Mouse (Mus musculus) lung, postnatal 14 days (tissue): ENCODE measurements at regions not wholly inside any gene's neighbourhood (a gene's known extent, or its start where the extent isn't known, plus 50 kb on each side); places are given as distances from the start of the nearest gene placed in this dataset.

Source experiments
- DNase-seq: peaks from one replicate; pipeline ENCODE4 v3.0.0; 2021

DNA sequence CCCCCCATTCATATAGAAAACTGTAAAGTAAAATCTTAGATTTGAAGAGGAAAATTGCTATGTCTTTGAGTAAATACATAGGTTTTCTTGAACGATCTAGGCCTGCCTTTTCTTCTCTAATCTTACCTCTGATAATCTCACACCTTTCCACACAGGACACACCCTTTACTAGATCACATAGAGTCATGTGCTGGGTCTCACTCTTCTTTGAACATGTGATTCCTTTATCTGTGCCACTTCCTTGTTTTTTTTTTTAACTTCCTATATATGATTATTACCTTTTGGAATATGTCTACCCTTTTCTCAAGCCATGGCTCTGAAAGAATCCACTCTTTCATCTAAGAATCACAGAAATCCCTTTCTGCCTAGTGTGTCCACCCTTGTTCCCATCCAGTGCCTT is 136.2 kb downstream of the Klf5 start:
- DNase-seq: no peak

DNA sequence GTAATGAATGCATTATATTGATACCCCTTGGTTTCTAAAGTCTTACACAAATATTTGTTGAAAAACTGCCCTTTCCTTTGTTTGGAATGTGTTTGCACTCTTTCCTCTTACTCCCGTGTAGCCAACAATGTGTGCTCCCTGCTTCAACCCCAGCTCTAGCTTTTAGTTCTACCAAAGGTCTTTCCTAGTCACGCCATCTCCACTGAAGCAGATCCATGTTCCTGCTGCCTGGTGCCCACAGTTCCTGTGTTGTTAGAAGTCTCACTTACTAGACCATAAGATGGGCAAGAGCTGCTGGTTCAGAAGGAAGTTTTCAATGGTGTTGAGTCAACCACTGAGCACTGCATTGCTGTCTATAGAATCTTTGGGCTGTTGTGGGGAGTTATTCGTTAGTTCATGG is 137.0 kb downstream of the Klf5 start:
- DNase-seq: no peak

DNA sequence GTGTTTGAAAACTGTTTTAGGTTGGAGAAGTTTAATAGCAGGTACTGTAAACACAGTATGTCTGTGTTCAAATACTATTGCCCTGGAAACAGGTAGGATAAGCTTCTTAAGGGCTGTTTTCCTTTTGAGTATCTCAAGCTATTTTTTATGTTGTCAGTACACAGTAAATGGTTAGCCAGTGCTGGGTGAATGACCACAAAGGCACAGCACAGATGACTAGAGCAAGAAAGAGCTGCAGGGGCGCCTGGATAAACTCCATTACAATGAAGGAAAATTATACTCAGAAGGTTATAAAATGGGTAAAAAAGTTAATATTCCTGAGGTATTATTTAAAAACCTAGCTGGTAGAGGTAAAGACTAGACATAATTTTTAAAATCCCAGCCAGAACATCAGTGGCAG is 137.6 kb downstream of the Klf5 start:
- DNase-seq: no peak

DNA sequence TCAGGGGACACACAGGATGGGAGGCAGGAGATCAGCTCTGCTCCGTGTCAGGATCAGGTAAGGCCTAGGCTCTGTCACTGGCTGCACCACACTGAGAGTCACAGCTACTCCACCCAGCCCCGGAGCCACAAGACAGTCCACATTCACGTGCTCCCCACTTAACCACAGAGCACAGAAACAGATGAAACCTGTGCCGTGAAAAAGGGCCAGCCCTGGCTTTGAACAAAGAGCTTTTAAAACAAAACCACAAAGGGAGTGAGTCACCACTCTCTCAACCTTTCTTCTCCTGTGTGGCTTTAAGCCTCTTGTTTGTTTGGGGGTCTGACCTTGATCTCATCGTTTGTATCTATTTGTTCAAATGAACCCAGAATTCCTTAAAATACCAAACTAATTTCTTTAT is 150.6 kb downstream of the Klf5 start:
- no peak for DNase-seq

DNA sequence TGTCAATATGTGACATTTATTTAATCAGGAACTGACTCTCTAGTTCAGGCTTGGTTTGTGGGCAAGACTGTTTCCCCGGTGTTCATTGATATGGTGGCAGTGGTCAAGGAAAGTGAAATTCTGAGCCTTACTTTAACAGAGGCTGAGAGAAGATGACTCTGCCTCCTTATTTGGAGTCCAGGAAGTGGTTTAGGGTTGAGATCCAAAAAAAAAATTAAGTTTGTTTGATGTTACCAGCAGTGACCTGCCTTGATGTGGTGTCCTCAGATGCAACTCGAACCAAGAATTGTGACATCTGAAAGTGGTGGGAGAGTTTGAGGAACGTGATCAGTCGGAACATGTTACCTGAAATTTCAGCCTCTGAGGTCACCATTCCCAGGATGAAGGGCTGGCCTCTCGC is 151.4 kb downstream of the Klf5 start:
- no peak for DNase-seq

DNA sequence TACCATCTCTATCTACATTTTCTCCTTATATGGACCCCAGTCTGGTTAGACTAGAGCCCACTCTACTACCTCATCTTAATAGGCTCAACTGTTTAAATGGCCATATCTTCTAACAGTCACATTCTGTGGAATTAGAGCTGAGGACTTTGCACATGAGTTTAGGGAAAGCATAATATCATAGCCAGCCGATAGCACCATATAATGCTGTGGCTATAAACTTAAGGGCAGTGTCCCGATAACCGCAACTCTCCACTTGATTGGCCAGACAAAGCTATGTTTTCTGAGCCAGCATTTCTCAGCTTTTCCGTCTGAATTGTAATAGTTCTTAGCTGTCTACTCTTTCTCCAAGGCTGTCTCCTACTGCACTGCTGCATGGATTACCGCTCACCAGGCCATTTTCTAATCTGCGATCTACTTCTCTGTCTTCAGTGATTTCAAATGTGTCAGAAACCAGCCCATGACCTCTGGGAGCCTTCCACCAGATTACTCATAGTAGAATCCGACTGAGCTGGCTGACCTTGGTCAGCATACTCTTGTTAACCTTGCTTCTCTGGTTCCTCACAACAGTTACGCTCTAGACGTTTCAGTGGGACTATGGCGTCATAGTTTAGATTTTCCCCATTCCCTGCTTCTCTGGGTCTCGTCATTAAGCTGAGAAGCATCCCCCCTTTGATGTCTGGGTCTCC is 152.8 kb downstream of the Klf5 start:
- no peak for DNase-seq

DNA sequence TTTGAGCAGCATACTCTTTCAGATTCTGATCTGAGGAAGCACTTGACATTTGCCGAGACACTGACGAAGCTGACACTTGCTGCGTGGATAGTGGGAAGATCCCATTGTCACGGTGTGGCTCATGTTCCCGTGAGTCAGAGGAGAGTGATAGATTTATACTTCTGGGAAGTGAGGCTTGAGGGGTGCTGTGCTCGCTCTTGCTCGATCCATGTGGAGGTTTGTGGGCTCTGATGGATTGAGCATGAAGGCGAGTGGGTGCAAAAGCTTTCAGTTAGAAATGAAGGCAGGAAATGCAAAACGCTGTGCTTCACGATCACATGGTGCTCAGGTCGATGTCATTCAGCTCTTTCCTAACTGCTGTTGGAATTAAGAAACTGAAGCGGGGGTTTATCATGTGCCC is 155.4 kb downstream of the Klf5 start:
- no peak for DNase-seq

DNA sequence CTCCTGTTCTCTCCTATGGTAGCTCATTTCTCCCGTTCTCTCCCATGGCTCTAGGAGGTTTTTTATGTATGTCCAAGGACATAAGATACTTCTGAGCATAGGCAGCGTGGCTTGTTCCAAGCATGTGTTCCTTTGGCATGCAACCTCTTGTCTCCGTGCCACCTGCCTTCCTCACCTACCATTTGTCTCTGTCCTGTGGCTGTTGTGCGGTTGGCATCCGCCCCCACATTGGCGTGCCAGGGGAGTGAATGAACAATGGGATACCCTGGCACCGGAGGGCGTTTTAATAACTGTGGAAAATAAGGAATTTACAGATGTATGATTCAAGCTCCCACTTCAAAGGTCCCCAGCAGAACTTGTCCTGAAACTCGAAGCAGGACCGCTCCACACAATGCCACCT is 158.1 kb downstream of the Klf5 start:
- DNase-seq: no peak

DNA sequence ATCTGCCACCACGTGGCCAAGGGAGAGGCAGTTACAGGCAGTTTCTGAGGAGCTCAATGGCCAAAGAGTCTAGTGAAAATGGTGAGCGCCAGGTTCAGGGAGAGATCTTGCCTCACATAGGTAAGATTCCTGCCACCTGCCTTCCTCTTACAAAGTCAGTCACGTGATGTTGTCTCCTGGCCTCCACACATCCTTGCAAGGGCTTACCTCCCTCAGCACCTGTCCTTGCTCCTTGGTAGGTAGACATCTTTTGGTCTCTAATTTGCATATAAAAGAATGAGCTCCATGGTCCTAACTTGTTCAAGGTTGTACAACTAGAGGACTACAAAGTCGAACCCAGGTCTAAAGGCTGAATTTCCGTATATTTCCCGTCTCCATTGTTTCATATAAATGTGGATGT is 159.1 kb downstream of the Klf5 start:
- no peak for DNase-seq

DNA sequence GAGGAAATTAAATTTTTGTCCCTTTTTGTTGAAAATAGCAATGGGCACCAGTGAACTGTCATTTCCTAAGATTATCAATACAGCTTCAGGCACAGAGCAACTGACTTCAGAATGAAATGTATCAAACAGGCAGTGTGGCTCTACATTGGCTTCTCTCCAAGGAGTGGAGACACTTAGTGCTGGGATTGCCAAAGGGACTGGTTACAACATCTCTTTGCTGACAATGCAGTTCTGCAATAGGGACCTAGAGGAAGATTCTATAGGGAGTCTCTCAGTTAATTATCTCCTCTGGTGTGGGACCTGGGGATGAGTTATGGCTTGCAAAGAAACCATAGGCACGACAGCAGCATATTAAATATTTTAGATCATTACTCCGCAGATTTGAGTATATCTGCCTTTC is 173.6 kb downstream of the Klf5 start:
- peak; percentile 11 for DNase-seq

DNA sequence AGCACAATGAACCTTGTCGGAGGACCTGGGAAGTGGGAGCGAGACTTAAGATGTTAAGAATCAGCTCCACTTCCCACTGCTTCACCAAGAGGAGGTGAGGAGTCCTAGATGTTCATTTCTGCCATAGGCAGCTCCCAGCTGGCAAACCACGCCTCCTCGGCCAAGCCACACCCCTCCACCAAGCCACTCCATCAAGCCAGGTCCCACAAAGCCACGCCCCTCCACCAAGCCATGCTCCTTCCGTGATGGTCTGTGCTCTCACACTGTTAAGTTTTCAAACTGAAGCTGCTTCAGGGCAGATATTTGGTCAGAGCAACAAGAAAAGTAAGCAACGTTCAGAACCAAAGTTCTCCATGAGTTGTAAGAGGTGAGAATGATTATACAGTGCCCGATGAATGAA is 176.8 kb downstream of the Klf5 start:
- no peak for DNase-seq

DNA sequence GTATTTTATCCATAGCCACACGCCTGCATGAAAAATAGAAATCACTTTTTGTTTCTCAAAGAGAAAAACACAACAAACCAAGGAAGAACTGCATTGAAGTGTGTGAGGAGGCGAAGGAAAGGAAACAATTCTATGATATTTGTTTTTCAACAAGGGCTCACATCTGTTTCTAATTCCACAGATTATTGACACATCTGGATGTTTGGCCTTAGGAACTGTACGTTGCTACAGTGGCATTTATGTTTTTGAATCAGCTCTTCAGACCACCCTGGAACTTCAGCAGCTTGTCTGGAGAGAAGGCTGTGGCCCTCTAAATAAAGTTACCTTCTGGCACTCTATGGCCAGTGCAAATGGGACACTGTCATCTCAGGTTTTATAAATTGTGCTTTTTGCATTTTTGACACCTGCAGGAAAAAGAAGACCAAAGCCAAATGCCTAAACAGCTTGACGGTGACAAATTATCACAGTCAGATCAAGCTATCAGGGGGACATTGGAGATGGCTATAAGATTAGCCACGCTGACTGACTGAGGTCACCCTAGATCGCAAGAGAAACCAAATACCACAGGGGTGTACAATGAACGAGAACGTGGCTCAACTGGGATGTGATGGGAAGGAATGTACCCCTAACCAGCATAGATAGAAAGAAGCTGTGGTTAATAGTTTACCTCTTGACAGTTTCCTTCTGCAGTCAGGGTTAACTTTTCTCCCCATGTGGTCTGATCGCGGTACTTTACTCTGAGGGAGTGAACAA is 182.0 kb downstream of the Klf5 start:
- no peak for DNase-seq

DNA sequence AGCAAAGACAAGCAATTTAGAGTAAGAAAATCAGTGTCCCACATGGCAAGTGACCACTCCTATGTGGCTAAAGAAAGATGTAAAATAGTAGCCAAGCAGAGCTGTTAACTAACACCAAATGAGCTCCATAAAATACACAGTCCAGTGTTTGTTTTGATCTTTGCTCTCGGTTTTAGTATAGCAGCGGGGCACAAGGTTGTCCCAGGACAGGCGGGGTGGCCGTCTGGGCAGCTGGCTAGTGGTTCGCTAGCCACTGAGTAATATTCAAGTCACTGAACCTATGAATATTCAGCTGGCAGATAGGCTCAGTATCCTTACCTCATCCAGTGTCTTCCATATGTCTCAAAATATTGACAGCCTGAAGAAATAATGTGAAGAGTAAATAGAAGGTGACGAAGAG is 189.5 kb downstream of the Klf5 start:
- DNase-seq: no peak

DNA sequence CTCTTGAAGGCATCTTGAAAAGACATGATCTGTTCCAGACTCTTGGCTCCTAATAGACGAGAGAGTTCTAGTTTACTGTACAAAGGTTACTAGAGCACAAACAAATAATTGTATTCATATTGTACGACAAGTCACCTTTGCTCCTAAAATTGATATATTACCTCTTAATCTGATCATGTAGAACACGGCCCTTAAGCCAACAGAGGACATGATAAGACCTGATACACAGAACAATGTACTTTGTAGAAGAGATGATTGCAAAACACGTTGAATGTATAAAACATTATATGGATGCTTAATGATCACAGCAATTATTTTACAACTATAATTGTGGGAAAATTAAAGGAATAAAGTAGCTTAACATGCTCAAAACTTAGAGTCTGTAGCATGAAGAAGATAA is 194.7 kb downstream of the Klf5 start:
- no peak for DNase-seq

DNA sequence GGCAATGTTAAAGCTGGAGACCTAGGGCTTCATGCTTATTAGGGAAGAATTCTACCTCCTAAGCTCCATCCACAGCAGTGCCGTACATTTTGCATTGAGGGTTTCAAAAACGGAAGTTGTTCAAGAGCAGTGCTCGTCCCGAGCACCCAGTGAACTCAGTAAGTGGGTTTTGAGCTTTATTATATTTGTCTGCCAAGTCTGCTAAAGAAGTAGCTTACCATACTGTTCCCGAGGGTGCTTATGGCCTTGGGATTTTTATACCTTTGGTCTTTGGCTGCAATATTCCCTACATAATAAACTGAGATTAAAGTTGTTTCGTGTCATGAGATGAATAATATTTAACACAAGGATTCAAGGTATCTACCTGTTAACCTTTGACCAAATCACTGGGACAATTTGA is 195.2 kb downstream of the Klf5 start:
- no peak for DNase-seq

DNA sequence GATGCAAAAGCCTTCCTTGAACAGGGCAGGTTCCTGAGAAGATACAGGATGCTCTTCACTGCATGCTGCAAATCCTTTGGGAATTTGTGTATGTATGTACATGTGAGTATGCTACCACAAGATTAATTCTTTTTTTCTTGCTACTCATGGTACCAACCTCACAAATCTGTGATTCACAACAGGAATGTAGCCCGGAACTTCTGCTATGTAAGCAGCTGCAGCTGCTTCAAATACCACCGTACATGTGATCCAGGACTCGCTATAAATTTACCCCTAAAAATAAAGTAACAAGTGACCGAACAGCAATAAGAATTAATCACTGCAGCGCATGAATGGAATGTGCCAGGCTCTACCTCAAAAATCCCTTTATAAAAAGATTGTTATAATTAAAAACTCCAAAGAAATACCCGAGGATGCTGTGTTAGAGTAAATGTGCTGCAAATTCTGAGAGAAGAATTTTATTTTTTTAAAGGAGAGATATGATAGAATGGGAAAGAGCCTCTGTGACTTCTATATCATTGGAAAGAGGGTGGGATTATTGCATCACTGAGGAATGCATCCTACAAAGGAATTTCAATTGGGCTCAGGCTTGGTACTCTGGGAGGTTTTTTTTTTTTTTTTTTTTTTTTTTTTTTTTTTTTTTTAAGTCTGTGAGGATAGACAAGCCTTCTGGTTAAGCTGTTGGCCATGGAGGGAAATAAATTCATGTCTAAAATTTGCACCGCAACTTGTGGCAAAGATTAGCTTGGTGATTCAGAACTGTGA is 201.2 kb downstream of the Klf5 start:
- DNase-seq: no peak

DNA sequence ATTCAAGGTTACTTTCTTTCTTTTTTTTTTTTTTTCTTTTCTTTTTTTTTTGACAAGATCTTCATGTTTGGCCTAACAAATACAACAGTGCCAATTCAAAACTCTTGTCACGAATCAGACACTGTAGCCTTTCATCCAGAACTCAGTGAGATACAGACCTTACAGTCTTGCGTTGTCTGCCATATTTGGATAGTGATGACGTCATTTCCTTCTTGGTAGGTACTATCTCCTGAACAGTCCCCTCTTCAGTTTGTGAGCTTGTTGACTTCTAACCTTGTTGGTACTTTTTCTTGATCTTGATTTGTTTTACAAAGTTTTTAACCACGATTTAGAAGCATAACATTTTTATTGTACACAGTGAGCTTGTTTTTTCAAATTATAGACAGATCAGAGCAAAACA is 206.4 kb downstream of the Klf5 start:
- DNase-seq: no peak

DNA sequence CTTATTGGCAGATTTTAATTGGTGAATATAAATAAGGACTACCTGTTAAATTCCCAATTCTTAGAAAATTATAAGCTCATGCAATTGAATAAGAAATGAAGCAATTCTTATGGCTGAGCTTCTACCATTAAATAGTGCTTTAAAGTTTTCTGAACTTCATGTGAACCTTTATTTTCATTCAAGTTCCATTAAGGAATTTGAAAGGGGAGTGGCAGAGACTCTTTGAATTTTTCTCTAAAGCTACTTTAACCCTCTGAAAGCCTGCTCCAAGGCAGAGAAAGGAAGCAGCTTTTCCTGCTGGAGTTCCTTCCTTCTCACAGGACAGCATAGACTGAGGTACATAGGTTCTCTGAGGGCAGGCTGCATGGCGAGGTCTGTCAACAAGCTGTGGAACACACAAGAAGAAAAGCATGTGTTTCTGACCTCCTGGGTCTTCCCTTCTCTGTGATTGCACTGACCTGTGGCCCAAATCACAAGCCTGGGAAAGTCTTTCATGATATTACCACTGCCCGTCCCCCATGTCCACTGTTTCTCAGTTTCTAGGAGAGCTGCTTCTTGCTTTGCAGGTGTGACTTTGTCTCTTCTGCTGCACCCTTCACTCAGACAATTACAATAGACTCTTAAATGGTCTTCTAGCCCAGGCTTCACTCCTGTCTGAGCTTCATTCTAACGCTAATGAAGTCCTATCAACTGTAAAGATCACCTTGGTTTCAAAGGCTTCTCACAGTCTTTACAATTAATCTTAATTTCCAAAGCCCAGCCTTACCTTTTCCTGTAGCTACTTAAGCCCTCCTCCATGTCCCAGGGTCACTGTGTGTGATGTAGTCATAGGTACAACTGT is 211.4 kb downstream of the Klf5 start:
- no peak for DNase-seq

DNA sequence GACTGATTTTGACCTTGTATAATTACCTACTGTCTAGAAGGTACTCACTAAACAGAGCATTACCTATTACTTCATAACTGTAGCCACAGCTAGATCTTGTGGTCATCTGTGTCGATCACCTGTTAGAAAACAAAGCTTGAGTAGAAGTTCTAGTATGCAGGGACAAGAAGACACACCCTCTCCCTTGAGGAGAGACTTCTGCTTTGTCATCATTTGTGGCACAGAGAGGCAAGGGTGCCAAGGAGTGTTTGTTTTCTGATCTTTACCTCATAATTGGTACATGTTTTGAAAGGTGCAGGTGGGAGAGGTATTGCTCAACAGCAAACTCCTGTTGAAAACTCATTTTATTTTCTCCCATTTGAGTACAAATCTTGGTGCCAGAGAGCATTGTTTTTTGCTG is 217.0 kb downstream of the Klf5 start:
- DNase-seq: no peak

DNA sequence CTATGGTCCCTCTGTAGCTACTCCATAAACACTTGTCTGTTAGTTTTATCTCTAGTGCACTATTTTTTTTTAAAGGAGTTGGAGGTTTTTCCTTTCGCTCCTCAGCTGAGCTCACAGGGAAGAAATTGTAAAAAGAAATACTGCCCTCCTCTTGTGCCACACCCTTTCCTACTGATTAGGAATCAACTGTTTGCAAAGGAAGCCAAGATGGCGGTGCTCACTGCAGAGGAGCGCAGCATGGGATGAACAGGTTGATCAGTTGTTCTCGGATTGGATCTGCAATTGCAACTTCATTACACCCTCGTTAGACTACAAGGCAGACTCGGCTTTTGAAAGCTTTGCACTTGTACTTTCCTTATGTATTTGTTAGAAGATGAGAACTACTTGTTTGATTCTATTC is 218.2 kb downstream of the Klf5 start:
- DNase-seq: no peak

DNA sequence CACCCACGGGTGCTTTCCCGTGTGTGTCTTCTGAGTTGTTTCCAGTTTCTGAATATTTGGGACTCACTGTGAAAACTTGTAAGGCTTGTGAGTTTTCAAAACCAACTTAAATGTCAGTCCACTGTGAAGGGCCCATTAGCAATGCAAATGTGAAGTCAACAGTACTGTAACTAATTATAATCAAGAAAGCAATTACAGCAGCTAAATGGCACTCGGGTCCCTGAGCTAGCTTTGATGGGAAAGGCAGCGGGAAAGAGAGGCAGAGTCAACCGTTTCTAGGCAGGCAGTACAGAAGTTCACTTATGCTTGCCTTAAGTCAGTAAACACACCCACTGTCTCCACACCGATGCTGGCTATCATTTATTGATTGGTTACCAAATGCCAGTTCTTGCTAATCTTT is 221.9 kb downstream of the Klf5 start:
- no peak for DNase-seq

DNA sequence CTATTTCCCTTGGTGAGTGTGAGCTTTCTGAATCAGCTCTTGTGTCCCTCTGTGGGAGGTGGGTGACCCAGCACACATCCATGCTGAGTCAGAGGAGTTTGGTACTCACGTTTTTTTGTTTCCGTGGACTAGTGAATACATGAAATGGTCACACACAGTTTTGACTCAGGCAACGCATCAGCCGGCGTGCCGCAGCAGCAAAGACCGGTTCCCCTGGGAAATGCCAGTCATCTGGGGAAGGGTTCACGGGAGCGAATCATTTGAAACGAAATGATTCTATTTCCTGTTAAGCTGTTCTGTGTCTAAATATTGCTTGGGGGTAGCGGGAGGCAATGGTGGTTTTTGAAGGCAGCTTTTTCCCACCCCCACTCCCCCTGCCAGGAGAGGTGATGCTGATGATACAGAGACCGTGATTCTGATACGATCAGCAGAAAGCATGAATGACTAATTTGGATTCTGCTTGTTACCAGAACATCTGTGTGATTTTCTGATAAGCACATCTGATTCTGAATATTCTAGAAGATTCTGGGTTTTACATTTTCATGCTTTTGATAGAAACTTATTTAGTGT is 223.5 kb downstream of the Klf5 start:
- no peak for DNase-seq

DNA sequence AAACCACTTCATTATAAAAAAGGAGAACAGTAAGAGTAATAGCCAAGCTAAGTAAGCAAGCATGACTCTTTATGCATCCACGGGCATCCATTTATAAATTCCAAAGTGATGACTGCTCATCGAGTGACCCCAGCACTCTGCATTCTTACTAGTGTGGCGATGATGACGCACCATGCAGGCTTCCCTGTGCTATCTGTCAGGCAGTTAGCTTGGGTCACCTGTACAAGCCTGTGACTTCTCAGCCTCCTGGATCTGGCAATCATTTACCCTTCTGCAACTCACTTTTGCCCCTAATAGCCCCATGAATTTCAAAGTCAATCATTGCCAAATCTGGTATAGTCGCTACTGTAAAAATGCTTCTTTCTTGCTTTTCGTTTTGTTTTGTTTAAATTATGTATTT is 237.3 kb downstream of the Klf5 start:
- DNase-seq: no peak
